Mouse (Mus musculus): Measurements from ENCODE around the gene Rps21.

The Rps21 gene

GRCm38 (mm10) chr2:180257001-180257521 is at the start of gene Rps21:
Gene Rps21, plus strand, starts transcription at chr2:180257377.
- peak; percentile 97 for DNase-seq (ENCODE audit: low read depth, low spot score)

GRCm38 (mm10) chr2:180207840-180208239 is 49.3 kb upstream of the Rps21 start:
- DNase-seq (ENCODE audit: low read depth, low spot score): no peak

- DNase-seq (ENCODE audit: low read depth, low spot score): no peak
These were observed 48.2 kb upstream of the Rps21 start for GRCm38 (mm10) chr2:180208976-180209375.

GRCm38 (mm10) chr2:180212255-180212654 is 44.9 kb upstream of the Rps21 start:
- DNase-seq (ENCODE audit: low read depth, low spot score): no peak

GRCm38 (mm10) chr2:180214352-180214978 is 42.7 kb upstream of the Rps21 start:
- no peak for DNase-seq (ENCODE audit: low read depth, low spot score)

GRCm38 (mm10) chr2:180215011-180215461 is 42.1 kb upstream of the Rps21 start:
- no peak for DNase-seq (ENCODE audit: low read depth, low spot score)

GRCm38 (mm10) chr2:180215951-180216350 is 41.2 kb upstream of the Rps21 start:
- no peak for DNase-seq (ENCODE audit: low read depth, low spot score)

GRCm38 (mm10) chr2:180216921-180217320 is 40.3 kb upstream of the Rps21 start:
- no peak for DNase-seq (ENCODE audit: low read depth, low spot score)

GRCm38 (mm10) chr2:180217587-180217986 is 39.6 kb upstream of the Rps21 start:
- DNase-seq (ENCODE audit: low read depth, low spot score): no peak

- DNase-seq (ENCODE audit: low read depth, low spot score): no peak
These were observed 38.9 kb upstream of the Rps21 start for GRCm38 (mm10) chr2:180218241-180218640.

- no peak for DNase-seq (ENCODE audit: low read depth, low spot score)
These were observed 38.5 kb upstream of the Rps21 start for GRCm38 (mm10) chr2:180218677-180219076.

GRCm38 (mm10) chr2:180219145-180219943 is 37.8 kb upstream of the Rps21 start:
- DNase-seq (ENCODE audit: low read depth, low spot score): no peak

- no peak for DNase-seq (ENCODE audit: low read depth, low spot score)
These were observed 37.0 kb upstream of the Rps21 start for GRCm38 (mm10) chr2:180220165-180220564.

- DNase-seq (ENCODE audit: low read depth, low spot score): no peak
These were observed 36.1 kb upstream of the Rps21 start for GRCm38 (mm10) chr2:180221051-180221450.

- no peak for DNase-seq (ENCODE audit: low read depth, low spot score)
These were observed 34.9 kb upstream of the Rps21 start for GRCm38 (mm10) chr2:180222250-180222649.

- no peak for DNase-seq (ENCODE audit: low read depth, low spot score)
These were observed 32.5 kb upstream of the Rps21 start for GRCm38 (mm10) chr2:180224647-180225043.

GRCm38 (mm10) chr2:180225044-180225761 is 32.0 kb upstream of the Rps21 start:
- no peak for DNase-seq (ENCODE audit: low read depth, low spot score)

- DNase-seq (ENCODE audit: low read depth, low spot score): no peak
These were observed 31.3 kb upstream of the Rps21 start, which contains the start of gene Lama5 for GRCm38 (mm10) chr2:180225762-180226378. Gene Lama5, minus strand, starts transcription at chr2:180225859.

GRCm38 (mm10) chr2:180227262-180228059 is 29.7 kb upstream of the Rps21 start:
- no peak for DNase-seq (ENCODE audit: low read depth, low spot score)

GRCm38 (mm10) chr2:180228060-180228458 is 29.1 kb upstream of the Rps21 start:
- no peak for DNase-seq (ENCODE audit: low read depth, low spot score)

- DNase-seq (ENCODE audit: low read depth, low spot score): no peak
These were observed 28.6 kb upstream of the Rps21 start for GRCm38 (mm10) chr2:180228592-180228991.

Data from c-Kit-negative CD71-positive TER-119-positive erythroid progenitor cells, embryonic 14.5 days (primary cell).